9 mouse cellular contexts compared by ENCODE assay signal in the genomic region with DNA sequence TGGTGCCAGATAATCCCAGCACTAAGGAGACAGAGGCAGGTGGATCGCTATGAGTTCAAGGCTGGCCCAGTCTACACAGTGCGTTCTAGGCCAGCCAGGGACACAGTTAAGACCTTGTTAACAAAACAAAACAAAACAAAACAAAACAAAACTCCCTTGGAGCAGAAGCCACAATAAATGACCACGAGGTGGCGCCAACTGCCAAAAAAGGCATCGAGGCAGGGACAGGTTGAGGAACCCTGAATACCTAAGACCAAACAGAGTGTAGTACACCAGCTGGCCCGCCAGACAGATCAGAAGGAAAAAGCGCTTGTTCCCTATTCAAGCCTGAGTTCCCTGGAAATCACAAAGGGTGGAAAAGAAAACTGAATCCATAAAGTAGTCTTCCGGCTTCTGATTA. TPM values are rescaled to one million over a fixed set of nuclear protein-coding genes. Genes with fewer than 3 reads are reported as not detected.
DNase-seq lines count a peak whose midpoint lies in the region; ATAC-seq and TF ChIP-seq lines count a peak whose summit lies in the region.
"Had no signal": no experiment of that assay in that cellular context is flagged by ENCODE, and none has a peak within 500 bp of the region (broad histone marks: within the 10 kb centered on the region; RNA-seq: fewer than 3 reads in every experiment).

No protein-coding gene starts in this region.

- no peak for TF ChIP-seq EP300 in lung, postnatal 0 days (IDR thresholded peaks at IDR 0.05)

- peaks cover 34% of the 10 kb centered on the region for H3K4me1 ChIP-seq in heart, embryonic 12.5 days (replicated peaks)
- peaks cover 41% of the 10 kb centered on the region for H3K4me1 ChIP-seq in forebrain, embryonic 10.5 days
- H3K4me1 ChIP-seq in lung, postnatal 0 days (ENCODE audit: insufficient read depth, low read depth, low read length) = peaks cover 15% of the 10 kb centered on the region; the same call in 1 of the 2 replicates

- H3K4me2 ChIP-seq in heart, embryonic 12.5 days = no peak overlapping the region
- H3K4me2 ChIP-seq in lung, postnatal 0 days (replicated peaks; ENCODE audit: low read depth, low read length) = no peak overlapping the region

- WGBS in heart, embryonic 12.5 days = 26% methylated on average over 8 of the region's 8 CpGs
- WGBS in forebrain, embryonic 10.5 days = 25% methylated on average over 8 of the region's 8 CpGs
- WGBS in lung, postnatal 0 days = 23% methylated on average over 8 of the region's 8 CpGs

- no peaks in the 10 kb centered on the region for H3K9me3 ChIP-seq in heart, embryonic 12.5 days (replicated peaks)
- H3K9me3 ChIP-seq in forebrain, embryonic 10.5 days = no peaks in the 10 kb centered on the region
- H3K9me3 ChIP-seq in lung, postnatal 0 days (ENCODE audit: low read length) = no peaks in the 10 kb centered on the region

- DNase-seq in heart, adult 11 months = peak; percentile 92
- DNase-seq in c-Kit-negative CD71-positive TER-119-positive erythroid progenitor cells, embryonic 14.5 days (ENCODE audit: low read depth, low spot score) = peak; percentile 70
- DNase-seq in forebrain, embryonic 10.5 days (ENCODE audit: extremely low spot score, low spot score) = peak; percentile 78
- DNase-seq in lung, postnatal 0 days (ENCODE audit: low spot score) = peak; percentile 85
- peak; percentile 79 for DNase-seq in right cerebral cortex, postnatal 4 days

- H3K27ac ChIP-seq in heart, embryonic 12.5 days (ENCODE audit: poor library complexity, severe bottlenecking) = no peak overlapping the region
- peak overlapping the region; percentile 44; the same call in 1 of the 2 replicates for H3K27ac ChIP-seq in forebrain, embryonic 10.5 days
- H3K27ac ChIP-seq in lung, postnatal 0 days (ENCODE audit: low read length) = no peak overlapping the region

- peak; percentile 94 for TF ChIP-seq CTCF in lung, postnatal 0 days (IDR thresholded peaks at IDR 0.05)

- H3K27me3 ChIP-seq in heart, embryonic 12.5 days (replicated peaks) = no peaks in the 10 kb centered on the region
- peaks cover 7% of the 10 kb centered on the region for H3K27me3 ChIP-seq in forebrain, embryonic 10.5 days (ENCODE audit: poor library complexity, severe bottlenecking)
- no peaks in the 10 kb centered on the region for H3K27me3 ChIP-seq in lung, postnatal 0 days (replicated peaks; ENCODE audit: insufficient read depth, low read length)
- H3K27me3 ChIP-seq: Patski had no signal

- H3K4me3 ChIP-seq in heart, embryonic 12.5 days = no peak overlapping the region
- H3K4me3 ChIP-seq in forebrain, embryonic 10.5 days = no peak overlapping the region
- no peak overlapping the region for H3K4me3 ChIP-seq in lung, postnatal 0 days (ENCODE audit: low read depth, low read length)

- H3K36me3 ChIP-seq in heart, embryonic 12.5 days = peaks cover 51% of the 10 kb centered on the region
- H3K36me3 ChIP-seq in forebrain, embryonic 10.5 days (replicated peaks) = peaks cover 42% of the 10 kb centered on the region
- peaks cover 14% of the 10 kb centered on the region for H3K36me3 ChIP-seq in lung, postnatal 0 days (ENCODE audit: insufficient read depth, low read length)

- H3K9ac ChIP-seq in heart, embryonic 12.5 days = no peak overlapping the region
- H3K9ac ChIP-seq in lung, postnatal 0 days (replicated peaks; ENCODE audit: low read depth) = no peak overlapping the region

- ATAC-seq in heart, embryonic 12.5 days (ENCODE audit: insufficient number of reproducible peaks, low FRiP score) = no peak
- peak; percentile 79 for ATAC-seq in CD4-positive, CD25-positive, alpha-beta regulatory T cell, adult 4 months
- peak; percentile 84 for ATAC-seq in inflammation-experienced regulatory T-cells, adult 6 months
- peak; percentile 32; the same call in 1 of the 2 replicates for ATAC-seq in lung, postnatal 0 days
- ATAC-seq: Patski had no signal

RNA-seq across cellular contexts. Expression of a gene that starts 5.2 kb away (rescaled TPM):
- polyA plus RNA-seq in heart, embryonic 12.5 days (2016; fragmentation: Nextera tagmentation; extraction: Ambion mirVana) = 42.5 and 47.7 TPM in 2 replicates
- polyA plus RNA-seq in CD4-positive, CD25-positive, alpha-beta regulatory T cell, adult 4 months (2017; shearing (Covaris generic)) = 1 to 10 TPM in 1 of 2 experiments, not detected in 1; 1.1 TPM
- polyA plus RNA-seq in forebrain, embryonic 10.5 days (2016; fragmentation: Nextera tagmentation; extraction: Ambion mirVana) = 21.9 and 22.9 TPM in 2 replicates
- polyA plus RNA-seq in inflammation-experienced regulatory T-cells, adult 6 months (2017; shearing (Covaris generic)) = under 1 TPM in 1 of 3 experiments, not detected in 2; 0.70 TPM
- 54.8 and 58.5 TPM in 2 replicates for polyA plus RNA-seq in lung, postnatal 0 days (2015; fragmentation: Nextera tagmentation; extraction: Ambion mirVana)

RNA-seq across cellular contexts. Expression of a gene that starts 9.5 kb away (rescaled TPM):
- 17.8 and 19.1 TPM in 2 replicates for polyA plus RNA-seq in heart, embryonic 12.5 days (2016; fragmentation: Nextera tagmentation; extraction: Ambion mirVana)
- 10 to 100 TPM; 27.0 to 39.9 TPM for polyA plus RNA-seq in CD4-positive, CD25-positive, alpha-beta regulatory T cell, adult 4 months (2017; shearing (Covaris generic))
- 31.0 and 31.2 TPM in 2 replicates for polyA plus RNA-seq in forebrain, embryonic 10.5 days (2016; fragmentation: Nextera tagmentation; extraction: Ambion mirVana)
- polyA plus RNA-seq in inflammation-experienced regulatory T-cells, adult 6 months (2017; shearing (Covaris generic)) = 10 to 100 TPM; 26.3 to 35.5 (median 32.8) TPM
- 22.9 and 25.9 TPM in 2 replicates for polyA plus RNA-seq in lung, postnatal 0 days (2015; fragmentation: Nextera tagmentation; extraction: Ambion mirVana)

RNA-seq across cellular contexts. Expression of a gene that starts 11.6 kb away (rescaled TPM):
- polyA plus RNA-seq in heart, embryonic 12.5 days (2016; fragmentation: Nextera tagmentation; extraction: Ambion mirVana) = 44.4 and 45.6 TPM in 2 replicates
- polyA plus RNA-seq in CD4-positive, CD25-positive, alpha-beta regulatory T cell, adult 4 months (2017; shearing (Covaris generic)) = 10 to 100 TPM; 55.7 to 58.6 TPM
- 118 and 120 TPM in 2 replicates for polyA plus RNA-seq in forebrain, embryonic 10.5 days (2016; fragmentation: Nextera tagmentation; extraction: Ambion mirVana)
- polyA plus RNA-seq in inflammation-experienced regulatory T-cells, adult 6 months (2017; shearing (Covaris generic)) = 10 to 100 TPM; 52.9 to 74.7 (median 56.9) TPM
- polyA plus RNA-seq in lung, postnatal 0 days (2015; fragmentation: Nextera tagmentation; extraction: Ambion mirVana) = 18.9 and 20.8 TPM in 2 replicates

RNA-seq across cellular contexts. Expression of a gene that starts 16.8 kb away (rescaled TPM):
- 0.18 TPM in 1 of 2 replicates, not detected in the other for polyA plus RNA-seq in heart, embryonic 12.5 days (2016; fragmentation: Nextera tagmentation; extraction: Ambion mirVana)
- 10 to 100 TPM in 1 of 2 experiments, 1 to 10 TPM in 1; 5.8 to 10.0 TPM for polyA plus RNA-seq in CD4-positive, CD25-positive, alpha-beta regulatory T cell, adult 4 months (2017; shearing (Covaris generic))
- polyA plus RNA-seq in forebrain, embryonic 10.5 days (2016; fragmentation: Nextera tagmentation; extraction: Ambion mirVana) = not detected in 2 replicates
- 1 to 10 TPM; 2.8 to 5.4 (median 4.9) TPM for polyA plus RNA-seq in inflammation-experienced regulatory T-cells, adult 6 months (2017; shearing (Covaris generic))
- polyA plus RNA-seq in lung, postnatal 0 days (2015; fragmentation: Nextera tagmentation; extraction: Ambion mirVana) = 0.05 TPM in 1 of 2 replicates, not detected in the other
- polyA plus RNA-seq: Patski had no signal

RNA-seq across cellular contexts. Expression of a gene that starts 50.7 kb away (rescaled TPM):
- polyA plus RNA-seq in heart, embryonic 12.5 days (2016; fragmentation: Nextera tagmentation; extraction: Ambion mirVana) = 38.6 and 42.8 TPM in 2 replicates
- 10 to 100 TPM; 39.1 to 68.6 TPM for polyA plus RNA-seq in CD4-positive, CD25-positive, alpha-beta regulatory T cell, adult 4 months (2017; shearing (Covaris generic))
- 48.3 and 48.6 TPM in 2 replicates for polyA plus RNA-seq in forebrain, embryonic 10.5 days (2016; fragmentation: Nextera tagmentation; extraction: Ambion mirVana)
- 10 to 100 TPM; 27.3 to 55.0 (median 45.7) TPM for polyA plus RNA-seq in inflammation-experienced regulatory T-cells, adult 6 months (2017; shearing (Covaris generic))
- 33.6 TPM in 2 replicates for polyA plus RNA-seq in lung, postnatal 0 days (2015; fragmentation: Nextera tagmentation; extraction: Ambion mirVana)

Comparison
In these comparisons a context has a peak if more than half of its experiments do, and no peak if none do; other contexts are left out.
1. RNA of a gene that starts 5.2 kb away (polyA plus RNA-seq): 54.8 to 58.5 TPM in lung, postnatal 0 days, 42.5 to 47.7 TPM in heart, embryonic 12.5 days and 21.9 to 22.9 TPM in forebrain, embryonic 10.5 days; 1.1 TPM in CD4-positive, CD25-positive, alpha-beta regulatory T cell, adult 4 months and 0.70 TPM in inflammation-experienced regulatory T-cells, adult 6 months; every median in the first group is over 10 times any median in the second.
2. Peak in every context shown above with its lines, with median percentiles within 50 percentile points of each other: DNase-seq.